Mouse (Mus musculus): ENCODE results near the gene Slc38a6. TPM values are rescaled to one million over a fixed set of nuclear protein-coding genes. Genes with fewer than 3 reads are reported as not detected.

Gene Slc38a6
- polyA plus RNA-seq, 1 experiment from 2014 or later, result 10.9 TPM

GRCm38 (mm10) chr12:73402851-73403665, 116.5 kb downstream of the Slc38a6 start:
- Histone ChIP-seq H3K36me3 (no peaks in the 10 kb centered on the region), H3K27ac (replicated peaks) (no peak overlapping the region), H3K27me3 (no peaks in the 10 kb centered on the region), H3K4me3 (no peak overlapping the region), H3K4me1 (replicated peaks) (peaks cover 16% of the 10 kb centered on the region; the same call in 1 of the 2 replicates), H3K4me2 (no peak overlapping the region), H3K9me3 (no peaks in the 10 kb centered on the region), H3K9ac (no peak overlapping the region)
- WGBS, result 87% methylated on average over 11 of the region's 11 CpGs
- no peak for ATAC-seq (ENCODE audit: low read depth)

Other genes with a start within 250 kb of the Slc38a6 start
- 8.8 and 13.9 TPM in 2 replicates for gene Six1, start 232.9 kb upstream of the Slc38a6 start, polyA plus RNA-seq (2015; fragmentation: Nextera tagmentation; extraction: Ambion mirVana)
- gene Six4, start 173.3 kb upstream of the Slc38a6 start, polyA plus RNA-seq (2015; fragmentation: Nextera tagmentation; extraction: Ambion mirVana), result 1.3 and 1.6 TPM in 2 replicates
- 19.6 and 21.1 TPM in 2 replicates for gene Mnat1, start 163.1 kb upstream of the Slc38a6 start, polyA plus RNA-seq (2015; fragmentation: Nextera tagmentation; extraction: Ambion mirVana)
- gene Trmt5, start 69 bp upstream of the Slc38a6 start, polyA plus RNA-seq (2015; fragmentation: Nextera tagmentation; extraction: Ambion mirVana), result 15.2 and 15.7 TPM in 2 replicates